Mouse (Mus musculus) cortical plate, adult 2 months (tissue): ENCODE data around the gene Serpine2. TPM values are rescaled to one million over a fixed set of nuclear protein-coding genes. Genes with fewer than 3 reads are reported as not detected.

Source experiments
- H3K27ac ChIP-seq: fragments of 200-500 bp; 2 replicates; pipeline ENCODE4 v1.5.1; 2012; ENCODE audit warnings: low read length, control low read depth, inconsistent platforms; ENCODE audit not compliant: insufficient read depth
- H3K4me1 ChIP-seq: fragments of 200-500 bp; 2 replicates; pipeline ENCODE4 v1.6.1; 2011; ENCODE audit warnings: low read length; ENCODE audit not compliant: control insufficient read depth, insufficient read depth
- H3K4me3 ChIP-seq: fragments of 200-500 bp; 2 replicates; pipeline ENCODE4 v1.5.1; 2011; ENCODE audit warnings: mild to moderate bottlenecking, low read length, control low read depth; ENCODE audit not compliant: insufficient read depth
- CTCF ChIP-seq: fragments of 200-500 bp; IDR thresholded peaks from 2 replicates; pipeline ENCODE4 v1.5.1; 2011; ENCODE audit warnings: mild to moderate bottlenecking, control low read depth, low read length; ENCODE audit not compliant: insufficient read depth; ENCODE audit errors: extremely low read depth
- POLR2A ChIP-seq: fragments of 200-500 bp; IDR thresholded peaks from 2 replicates; pipeline ENCODE4 v1.6.1; 2011; ENCODE audit warnings: mild to moderate bottlenecking, low read length, control low read depth; ENCODE audit not compliant: insufficient read depth; ENCODE audit errors: extremely low read depth
- polyA plus RNA-seq: library from polyadenylated mRNA; depleted of rRNA; stranded (reverse); fragments of >200 nt; gene quantifications from 2 replicates; pipeline ENCODE4 v1.2.3, GENCODE M21; 2012

Serpine2 gene
- polyA plus RNA-seq, 1 experiment: 149 TPM

DNA sequence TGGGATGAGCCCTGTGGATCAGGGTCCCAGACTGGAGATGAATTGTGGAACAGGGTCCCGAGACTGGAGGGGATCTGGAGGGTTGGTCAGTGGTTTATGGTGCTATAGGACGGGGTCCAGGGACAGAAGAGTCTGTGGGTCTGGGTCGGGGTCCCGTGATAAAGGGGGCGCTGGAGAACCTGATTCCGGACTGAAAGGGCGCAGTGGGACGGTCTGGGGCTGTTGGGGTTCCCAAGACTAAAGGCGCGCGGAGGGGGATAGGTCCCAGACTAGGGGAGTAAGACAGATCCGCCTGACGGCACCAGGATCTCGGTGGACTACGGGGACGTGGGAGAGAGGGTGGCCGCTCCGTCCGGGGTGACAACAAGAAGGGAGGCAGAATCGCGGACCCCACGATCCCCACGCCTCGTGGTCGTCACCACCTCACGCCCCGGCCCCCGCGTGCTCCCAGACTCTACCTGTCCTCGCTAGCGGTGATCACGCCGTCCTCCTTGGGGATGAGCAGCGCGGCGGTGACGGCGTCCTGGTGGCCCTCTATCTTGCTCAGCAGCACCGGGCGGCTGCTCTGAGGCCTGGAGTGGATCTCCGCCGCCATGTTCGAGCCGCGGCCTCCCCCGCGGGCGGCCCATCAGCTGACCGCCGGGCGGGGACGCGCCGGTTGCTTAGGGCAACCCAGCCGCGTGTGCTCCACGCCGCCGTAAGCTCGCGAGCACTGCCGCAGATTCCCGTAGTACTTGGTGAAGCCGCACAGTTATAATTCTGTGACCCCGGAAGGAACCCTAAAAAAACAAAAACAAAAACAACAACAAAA, 99.7 kb downstream of the Serpine2 start:
- Histone ChIP-seq H3K27ac (peak overlapping the region; percentile 67), H3K4me1 (peaks cover 3% of the 10 kb centered on the region; the same call in 1 of the 2 replicates), H3K4me3 (peak overlapping the region; percentile 84)
- TF ChIP-seq CTCF (no peak), POLR2A (peak; percentile 77)

DNA sequence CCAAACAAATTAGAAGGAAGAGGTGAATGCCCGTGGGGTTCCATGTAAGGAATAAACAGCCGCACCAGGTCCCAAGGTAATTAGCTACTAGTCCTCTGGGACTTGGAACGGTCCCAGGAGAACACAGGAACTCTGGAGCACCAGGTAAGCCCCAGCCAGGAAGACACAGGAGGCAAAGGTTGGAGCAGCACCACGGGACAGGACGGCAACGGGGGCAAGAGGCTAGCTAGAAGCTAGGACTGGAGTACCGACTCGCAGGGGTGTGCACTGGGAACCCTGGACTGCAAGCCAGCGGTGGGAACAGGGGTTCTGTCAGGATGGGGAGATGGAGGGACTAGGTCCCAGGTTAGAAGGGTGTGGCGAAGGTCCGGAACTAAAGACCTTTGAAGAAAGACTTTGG, 100.3 kb downstream of the Serpine2 start:
- no peak overlapping the region for H3K27ac ChIP-seq
- TF ChIP-seq POLR2A (no peak), CTCF (no peak)
- H3K4me3 ChIP-seq: peak overlapping the region; percentile 84
- H3K4me1 ChIP-seq: peaks cover 3% of the 10 kb centered on the region; the same call in 1 of the 2 replicates

DNA sequence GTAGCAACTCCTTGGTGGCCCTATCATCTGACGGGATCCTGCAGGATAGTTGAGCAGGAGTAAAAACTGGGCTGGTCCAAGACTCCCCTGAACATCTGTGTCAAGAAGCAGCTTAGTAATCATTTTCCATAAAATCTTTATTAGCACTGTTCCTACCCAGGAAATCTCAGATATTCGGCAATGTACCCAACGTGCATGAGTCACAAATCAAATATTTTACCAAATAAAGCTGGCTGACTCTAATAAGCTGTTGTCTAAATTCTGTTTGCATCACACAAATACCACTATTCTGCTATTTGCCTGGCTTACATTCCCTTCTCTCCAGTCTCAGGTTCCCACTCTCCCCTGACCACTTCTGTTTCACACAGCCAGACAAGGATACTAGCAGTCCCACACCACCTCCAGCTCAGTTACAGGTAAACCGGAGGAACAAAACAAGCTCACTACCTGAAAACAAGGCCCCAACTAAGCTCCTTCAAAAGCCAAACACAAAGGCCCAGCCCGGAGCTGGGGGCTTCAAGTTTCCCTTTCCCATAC, 101.5 kb downstream of the Serpine2 start:
- TF ChIP-seq POLR2A (no peak), CTCF (no peak)
- Histone ChIP-seq H3K27ac (no peak overlapping the region), H3K4me1 (peaks cover 3% of the 10 kb centered on the region; the same call in 1 of the 2 replicates), H3K4me3 (peak overlapping the region; percentile 21; the same call in 1 of the 2 replicates)

DNA sequence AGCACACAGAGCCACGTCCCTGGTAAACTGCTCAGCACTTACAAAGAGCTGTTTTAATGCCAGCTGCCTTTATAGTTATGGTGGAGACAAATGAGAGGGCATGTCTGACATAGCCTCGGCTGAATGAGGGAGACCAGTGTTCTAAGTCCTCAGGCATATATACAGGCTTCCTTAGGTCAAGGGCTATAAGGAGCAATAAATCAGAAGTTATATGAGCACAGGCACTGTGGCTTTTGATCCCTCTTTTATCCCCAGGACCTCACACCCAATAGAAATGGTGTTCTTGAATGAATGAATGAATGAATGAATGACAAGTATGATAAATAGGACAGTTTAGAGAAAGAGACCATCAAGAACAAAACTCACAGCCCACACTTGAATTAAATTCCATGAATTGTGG, 102.0 kb downstream of the Serpine2 start:
- H3K27ac ChIP-seq: no peak overlapping the region
- peaks cover 3% of the 10 kb centered on the region; the same call in 1 of the 2 replicates for H3K4me1 ChIP-seq
- TF ChIP-seq POLR2A: no peak
- TF ChIP-seq CTCF: no peak
- no peak overlapping the region for H3K4me3 ChIP-seq

DNA sequence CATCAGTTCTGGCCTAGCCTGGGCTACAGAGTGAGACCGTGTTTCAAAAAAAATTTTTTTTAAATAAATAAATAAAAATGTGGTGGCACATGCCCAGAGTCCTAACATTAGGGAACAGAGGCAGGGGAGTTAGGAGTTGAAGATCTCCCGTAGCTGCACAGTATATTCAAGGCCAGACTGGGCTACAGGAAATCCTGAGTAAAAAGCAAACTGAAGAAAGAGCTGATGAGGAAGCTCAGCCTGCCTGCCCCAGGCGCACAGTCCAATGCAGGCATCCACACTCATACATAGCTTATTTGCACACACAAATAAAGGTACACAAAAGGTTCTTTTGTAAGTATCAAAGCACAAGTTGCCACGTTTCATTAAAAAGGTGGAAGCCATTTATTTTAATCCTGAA, 103.4 kb downstream of the Serpine2 start:
- peaks cover 5% of the 10 kb centered on the region for H3K4me1 ChIP-seq
- no peak overlapping the region for H3K27ac ChIP-seq
- TF ChIP-seq POLR2A (no peak), CTCF (no peak)
- H3K4me3 ChIP-seq: no peak overlapping the region

DNA sequence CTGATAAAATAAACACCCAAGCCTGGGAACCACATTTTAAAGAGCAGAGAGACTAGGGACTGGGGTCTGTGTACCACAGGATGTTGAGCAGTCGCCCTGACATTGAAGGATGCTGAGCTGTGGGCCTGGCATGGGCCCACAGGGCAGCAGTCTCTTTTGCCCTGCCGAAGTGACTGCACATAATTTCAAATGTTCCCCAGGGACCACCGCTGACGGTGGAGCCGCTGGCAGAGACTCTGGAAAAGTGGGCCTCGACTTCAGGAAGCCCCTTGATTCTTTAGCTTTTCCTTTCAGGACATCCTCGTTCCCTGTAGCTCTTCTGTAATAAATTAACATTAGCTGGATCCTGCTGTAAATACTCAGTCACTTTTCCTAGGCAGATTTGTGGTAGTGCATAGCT, 103.8 kb downstream of the Serpine2 start:
- TF ChIP-seq POLR2A: no peak
- no peak for TF ChIP-seq CTCF
- Histone ChIP-seq H3K27ac (no peak overlapping the region), H3K4me3 (no peak overlapping the region), H3K4me1 (peaks cover 5% of the 10 kb centered on the region)

DNA sequence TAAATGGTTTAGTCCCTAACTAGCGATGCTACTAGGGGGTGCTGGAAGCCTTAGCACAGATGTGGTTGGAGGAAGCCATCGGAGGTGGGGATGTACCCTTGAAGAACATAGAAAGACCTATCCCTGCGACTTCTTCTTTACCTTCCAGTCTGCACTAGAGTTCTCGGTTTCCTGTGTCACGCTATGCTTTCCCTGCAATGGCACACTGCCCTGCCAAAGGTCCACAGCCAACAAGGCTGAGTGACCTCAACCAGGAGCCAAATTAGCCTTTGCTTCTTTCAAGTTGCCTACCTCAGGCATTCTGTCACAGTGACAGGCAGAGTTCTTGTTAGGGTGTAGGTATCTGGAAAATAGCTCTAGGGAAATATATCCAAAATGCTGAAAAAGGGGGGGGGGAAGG, 104.6 kb downstream of the Serpine2 start:
- TF ChIP-seq CTCF (no peak), POLR2A (no peak)

DNA sequence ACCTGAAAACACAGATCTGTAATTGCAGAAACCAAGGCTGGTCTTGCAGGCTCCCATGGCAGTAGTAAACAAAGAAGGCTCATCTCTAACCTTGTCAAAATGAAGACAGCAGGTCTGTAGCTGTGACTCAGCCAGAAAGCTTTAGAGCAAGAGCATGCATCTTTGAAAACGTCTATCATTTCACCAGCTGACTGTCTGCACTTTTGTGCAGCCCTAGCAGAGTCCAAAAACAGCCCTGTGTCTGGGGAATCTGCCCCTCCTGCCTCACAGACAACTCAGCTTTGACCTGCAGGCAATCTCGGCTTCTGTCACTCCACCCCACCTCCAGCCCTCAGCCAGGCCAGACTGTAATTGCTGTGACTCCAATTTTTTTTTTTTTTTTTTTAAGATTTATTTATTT, 105.6 kb downstream of the Serpine2 start:
- peaks cover 5% of the 10 kb centered on the region for H3K4me1 ChIP-seq
- no peak overlapping the region for H3K27ac ChIP-seq
- TF ChIP-seq CTCF (no peak), POLR2A (no peak)
- no peak overlapping the region for H3K4me3 ChIP-seq

More for the DNA sequence above, 104.6 kb downstream of the Serpine2 start:
- peaks cover 5% of the 10 kb centered on the region for H3K4me1 ChIP-seq
- H3K27ac ChIP-seq: no peak overlapping the region
- H3K4me3 ChIP-seq: no peak overlapping the region

DNA sequence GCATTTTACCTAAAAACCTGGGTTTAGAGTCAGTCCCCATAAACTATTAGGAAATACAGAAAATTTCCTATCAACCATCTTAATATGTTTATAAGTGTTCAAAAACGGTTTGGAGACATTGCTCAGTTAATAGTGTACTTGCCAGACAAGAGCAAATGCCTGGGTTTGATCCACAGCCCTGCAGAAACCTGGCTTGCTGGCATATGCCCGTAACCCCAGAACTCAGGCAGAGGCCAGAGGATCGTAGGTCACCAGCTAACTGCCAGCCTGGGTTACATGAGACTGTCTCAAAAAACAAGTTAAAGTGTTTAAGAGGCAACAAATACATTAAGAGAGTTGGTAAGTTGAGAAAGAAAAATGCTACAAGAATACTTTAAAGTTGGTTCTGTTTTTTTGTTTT, 106.0 kb downstream of the Serpine2 start:
- TF ChIP-seq CTCF (no peak), POLR2A (no peak)
- no peak overlapping the region for H3K4me3 ChIP-seq
- peaks cover 4% of the 10 kb centered on the region for H3K4me1 ChIP-seq
- H3K27ac ChIP-seq: no peak overlapping the region

DNA sequence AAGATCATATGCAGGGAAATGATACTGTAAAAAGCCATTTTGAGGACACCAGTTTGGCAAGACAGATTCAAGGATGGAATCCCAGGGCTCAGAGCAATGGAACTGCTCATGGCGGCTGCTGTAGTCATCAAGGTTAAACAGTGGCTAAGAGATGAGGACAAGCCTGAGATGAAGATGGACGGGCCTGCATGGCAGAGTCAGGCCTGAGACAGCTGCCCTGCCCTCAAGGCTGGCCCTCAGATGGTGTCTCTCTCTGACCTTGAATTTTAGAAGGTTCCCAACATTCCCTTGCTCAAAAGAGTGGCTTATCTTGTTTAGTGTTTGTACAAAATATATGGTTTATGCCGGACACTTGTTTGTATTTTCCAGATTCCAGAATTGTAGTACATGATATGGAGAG, 107.5 kb downstream of the Serpine2 start:
- no peak for TF ChIP-seq CTCF
- TF ChIP-seq POLR2A: no peak
- H3K27ac ChIP-seq: no peak overlapping the region
- no peak overlapping the region for H3K4me3 ChIP-seq
- H3K4me1 ChIP-seq: peaks cover 2% of the 10 kb centered on the region
